Mouse (Mus musculus): ENCODE measurements around the gene Zbtb20. TPM values are rescaled to one million over a fixed set of nuclear protein-coding genes. Genes with fewer than 3 reads are reported as not detected.

Zbtb20 gene
- polyA plus RNA-seq, 1 experiment from 2014 or later: 44.1 TPM

GRCm38 (mm10) chr16:43365277-43365676 lies 489.6 kb downstream of the Zbtb20 start:
- Histone ChIP-seq H3K9me3 (ENCODE audit: control insufficient read depth, low read length) (no peaks in the 10 kb centered on the region), H3K36me3 (ENCODE audit: control insufficient read depth, insufficient read depth, low read length) (no peaks in the 10 kb centered on the region), H3K4me2 (ENCODE audit: low read depth) (no peak overlapping the region), H3K4me1 (ENCODE audit: control insufficient read depth, insufficient read depth, low read length) (no peaks in the 10 kb centered on the region), H3K27me3 (ENCODE audit: control insufficient read depth, insufficient read depth, low read length) (no peaks in the 10 kb centered on the region), H3K27ac (ENCODE audit: low read depth, low read length) (no peak overlapping the region), H3K9ac (ENCODE audit: low read length) (no peak overlapping the region), H3K4me3 (ENCODE audit: low read depth, low read length) (no peak overlapping the region)
- 93% methylated on average over 3 of the region's 3 CpGs for WGBS
- ATAC-seq (ENCODE audit: insufficient read depth, low FRiP score, low TSS enrichment) (no peak), DNase-seq (ENCODE audit: low spot score) (no peak)

GRCm38 (mm10) chr16:43370496-43371020 lies 494.9 kb downstream of the Zbtb20 start:
- Histone ChIP-seq H3K27ac (ENCODE audit: low read depth, low read length) (no peak overlapping the region), H3K27me3 (ENCODE audit: control insufficient read depth, insufficient read depth, low read length) (no peaks in the 10 kb centered on the region), H3K36me3 (ENCODE audit: control insufficient read depth, insufficient read depth, low read length) (no peaks in the 10 kb centered on the region), H3K9me3 (ENCODE audit: control insufficient read depth, low read length) (no peaks in the 10 kb centered on the region), H3K4me2 (ENCODE audit: low read depth) (no peak overlapping the region), H3K4me3 (ENCODE audit: low read depth, low read length) (no peak overlapping the region), H3K9ac (ENCODE audit: low read length) (no peak overlapping the region), H3K4me1 (ENCODE audit: control insufficient read depth, insufficient read depth, low read length) (no peaks in the 10 kb centered on the region)
- DNase-seq (ENCODE audit: low spot score) (no peak), ATAC-seq (ENCODE audit: insufficient read depth, low FRiP score, low TSS enrichment) (no peak)
- 95% methylated on average over 3 of the region's 3 CpGs for WGBS

GRCm38 (mm10) chr16:43376782-43377181 lies 501.1 kb downstream of the Zbtb20 start:
- 65% methylated on average over 6 of the region's 6 CpGs for WGBS
- no peak for DNase-seq (ENCODE audit: low spot score)
- no peak overlapping the region for H3K27ac ChIP-seq (ENCODE audit: low read depth, low read length)
- H3K36me3 ChIP-seq (ENCODE audit: control insufficient read depth, insufficient read depth, low read length): no peaks in the 10 kb centered on the region
- H3K9me3 ChIP-seq (ENCODE audit: control insufficient read depth, low read length): no peaks in the 10 kb centered on the region; the same call in 1 of the 2 replicates
- no peak overlapping the region for H3K9ac ChIP-seq (ENCODE audit: low read length)
- H3K4me2 ChIP-seq (ENCODE audit: low read depth): no peak overlapping the region
- no peaks in the 10 kb centered on the region for H3K4me1 ChIP-seq (ENCODE audit: control insufficient read depth, insufficient read depth, low read length)
- no peak for ATAC-seq (ENCODE audit: insufficient read depth, low FRiP score, low TSS enrichment)
- no peaks in the 10 kb centered on the region for H3K27me3 ChIP-seq (ENCODE audit: control insufficient read depth, insufficient read depth, low read length)
- no peak overlapping the region for H3K4me3 ChIP-seq (ENCODE audit: low read depth, low read length)

GRCm38 (mm10) chr16:43379351-43380325 lies 504.0 kb downstream of the Zbtb20 start:
- 88% methylated on average over 7 of the region's 7 CpGs for WGBS
- no peak overlapping the region for H3K9ac ChIP-seq (ENCODE audit: low read length)
- H3K9me3 ChIP-seq (ENCODE audit: control insufficient read depth, low read length): no peaks in the 10 kb centered on the region; the same call in 1 of the 2 replicates
- H3K36me3 ChIP-seq (ENCODE audit: control insufficient read depth, insufficient read depth, low read length): no peaks in the 10 kb centered on the region
- H3K27me3 ChIP-seq (ENCODE audit: control insufficient read depth, insufficient read depth, low read length): no peaks in the 10 kb centered on the region
- H3K27ac ChIP-seq (ENCODE audit: low read depth, low read length): no peak overlapping the region
- H3K4me3 ChIP-seq (ENCODE audit: low read depth, low read length): no peak overlapping the region
- ATAC-seq (ENCODE audit: insufficient read depth, low FRiP score, low TSS enrichment) (no peak), DNase-seq (ENCODE audit: low spot score) (no peak)
- H3K4me2 ChIP-seq (ENCODE audit: low read depth): no peak overlapping the region
- H3K4me1 ChIP-seq (ENCODE audit: control insufficient read depth, insufficient read depth, low read length): no peaks in the 10 kb centered on the region

- no peak for ATAC-seq (ENCODE audit: insufficient read depth, low FRiP score, low TSS enrichment)
- Histone ChIP-seq H3K36me3 (ENCODE audit: control insufficient read depth, insufficient read depth, low read length) (no peaks in the 10 kb centered on the region), H3K9ac (ENCODE audit: low read length) (no peak overlapping the region), H3K4me1 (ENCODE audit: control insufficient read depth, insufficient read depth, low read length) (no peaks in the 10 kb centered on the region), H3K9me3 (ENCODE audit: control insufficient read depth, low read length) (no peaks in the 10 kb centered on the region; the same call in 1 of the 2 replicates), H3K4me2 (ENCODE audit: low read depth) (no peak overlapping the region), H3K27me3 (ENCODE audit: control insufficient read depth, insufficient read depth, low read length) (no peaks in the 10 kb centered on the region), H3K4me3 (ENCODE audit: low read depth, low read length) (no peak overlapping the region), H3K27ac (ENCODE audit: low read depth, low read length) (no peak overlapping the region)
- 82% methylated on average over 2 of the region's 2 CpGs for WGBS
- no peak for DNase-seq (ENCODE audit: low spot score)
Measured at GRCm38 (mm10) chr16:43381183-43381582, 505.5 kb downstream of the Zbtb20 start.

GRCm38 (mm10) chr16:43383149-43383740 lies 507.6 kb downstream of the Zbtb20 start:
- 88% methylated on average over 7 of the region's 7 CpGs for WGBS
- no peak for DNase-seq (ENCODE audit: low spot score)
- H3K4me2 ChIP-seq (ENCODE audit: low read depth): no peak overlapping the region
- no peaks in the 10 kb centered on the region; the same call in 1 of the 2 replicates for H3K9me3 ChIP-seq (ENCODE audit: control insufficient read depth, low read length)
- H3K4me3 ChIP-seq (ENCODE audit: low read depth, low read length): no peak overlapping the region
- no peaks in the 10 kb centered on the region for H3K36me3 ChIP-seq (ENCODE audit: control insufficient read depth, insufficient read depth, low read length)
- ATAC-seq (ENCODE audit: insufficient read depth, low FRiP score, low TSS enrichment): no peak
- H3K9ac ChIP-seq (ENCODE audit: low read length): no peak overlapping the region
- H3K4me1 ChIP-seq (ENCODE audit: control insufficient read depth, insufficient read depth, low read length): no peaks in the 10 kb centered on the region
- no peaks in the 10 kb centered on the region for H3K27me3 ChIP-seq (ENCODE audit: control insufficient read depth, insufficient read depth, low read length)
- no peak overlapping the region for H3K27ac ChIP-seq (ENCODE audit: low read depth, low read length)

- no peak for DNase-seq (ENCODE audit: low spot score)
- Histone ChIP-seq H3K4me1 (ENCODE audit: control insufficient read depth, insufficient read depth, low read length) (no peaks in the 10 kb centered on the region), H3K4me2 (ENCODE audit: low read depth) (no peak overlapping the region), H3K27ac (ENCODE audit: low read depth, low read length) (no peak overlapping the region), H3K9ac (ENCODE audit: low read length) (no peak overlapping the region), H3K36me3 (ENCODE audit: control insufficient read depth, insufficient read depth, low read length) (no peaks in the 10 kb centered on the region), H3K27me3 (ENCODE audit: control insufficient read depth, insufficient read depth, low read length) (no peaks in the 10 kb centered on the region), H3K9me3 (ENCODE audit: control insufficient read depth, low read length) (no peaks in the 10 kb centered on the region), H3K4me3 (ENCODE audit: low read depth, low read length) (no peak overlapping the region)
- no peak for ATAC-seq (ENCODE audit: insufficient read depth, low FRiP score, low TSS enrichment)
- WGBS: 91% methylated on average over 4 of the region's 4 CpGs
Measured at GRCm38 (mm10) chr16:43384953-43385619, 509.4 kb downstream of the Zbtb20 start.

GRCm38 (mm10) chr16:43385620-43386210 lies 510.0 kb downstream of the Zbtb20 start:
- 63% methylated on average over 5 of the region's 5 CpGs for WGBS
- Histone ChIP-seq H3K27ac (ENCODE audit: low read depth, low read length) (no peak overlapping the region), H3K4me1 (ENCODE audit: control insufficient read depth, insufficient read depth, low read length) (no peaks in the 10 kb centered on the region), H3K9ac (ENCODE audit: low read length) (no peak overlapping the region), H3K9me3 (ENCODE audit: control insufficient read depth, low read length) (no peaks in the 10 kb centered on the region), H3K36me3 (ENCODE audit: control insufficient read depth, insufficient read depth, low read length) (no peaks in the 10 kb centered on the region), H3K27me3 (ENCODE audit: control insufficient read depth, insufficient read depth, low read length) (no peaks in the 10 kb centered on the region), H3K4me2 (ENCODE audit: low read depth) (no peak overlapping the region), H3K4me3 (ENCODE audit: low read depth, low read length) (no peak overlapping the region)
- no peak for ATAC-seq (ENCODE audit: insufficient read depth, low FRiP score, low TSS enrichment)
- no peak for DNase-seq (ENCODE audit: low spot score)

Data from neural tube, embryonic 11.5 days (tissue).